Mouse (Mus musculus): ENCODE results near the gene Phf7. TPM values are rescaled to one million over a fixed set of nuclear protein-coding genes. Genes with fewer than 3 reads are reported as not detected.

Phf7 gene
- polyA plus RNA-seq, 1 experiment from 2014 or later = 12.6 TPM

GRCm38 (mm10) chr14:31251626-31252025 lies 509 bp upstream of the Phf7 start:
- ATAC-seq (replicated peaks; ENCODE audit: low FRiP score) = no peak; the same call in 1 of the 2 replicates

GRCm38 (mm10) chr14:31250222-31251083 lies 664 bp downstream of the Phf7 start:
- H3K27ac ChIP-seq = peak overlapping the region; percentile 99
- H3K9me3 ChIP-seq (replicated peaks) = no peaks in the 10 kb centered on the region
- peaks cover 30% of the 10 kb centered on the region for H3K36me3 ChIP-seq
- H3K4me2 ChIP-seq = peak overlapping the region; percentile 75
- peaks cover 21% of the 10 kb centered on the region for H3K4me1 ChIP-seq
- ATAC-seq (replicated peaks; ENCODE audit: low FRiP score) = peak; percentile 10; the same call in 1 of the 2 replicates
- 17% methylated on average over 38 of the region's 38 CpGs for WGBS
- peak overlapping the region; percentile 100 for H3K9ac ChIP-seq
- no peaks in the 10 kb centered on the region for H3K27me3 ChIP-seq
- peak overlapping the region; percentile 100 for H3K4me3 ChIP-seq (replicated peaks)

More at GRCm38 (mm10) chr14:31251626-31252025, 509 bp upstream of the Phf7 start:
- Histone ChIP-seq H3K27ac (peak overlapping the region; percentile 99), H3K36me3 (peaks cover 42% of the 10 kb centered on the region), H3K27me3 (no peaks in the 10 kb centered on the region), H3K4me1 (peaks cover 21% of the 10 kb centered on the region), H3K9me3 (replicated peaks) (no peaks in the 10 kb centered on the region), H3K4me3 (replicated peaks) (peak overlapping the region; percentile 100), H3K9ac (peak overlapping the region; percentile 100), H3K4me2 (peak overlapping the region; percentile 75)
- 1% methylated on average over 18 of the region's 18 CpGs for WGBS

- H3K9me3 ChIP-seq (replicated peaks) = no peaks in the 10 kb centered on the region
- H3K4me3 ChIP-seq (replicated peaks) = no peak overlapping the region
- no peak overlapping the region for H3K4me2 ChIP-seq
- H3K9ac ChIP-seq = no peak overlapping the region
- no peak for ATAC-seq (replicated peaks; ENCODE audit: low FRiP score)
- H3K36me3 ChIP-seq = peaks cover 10% of the 10 kb centered on the region
- peaks cover 21% of the 10 kb centered on the region for H3K4me1 ChIP-seq
- 92% methylated on average over 6 of the region's 6 CpGs for WGBS
- no peaks in the 10 kb centered on the region for H3K27me3 ChIP-seq
- H3K27ac ChIP-seq = no peak overlapping the region
Observed at GRCm38 (mm10) chr14:31248396-31248795, 2.7 kb downstream of the Phf7 start.

GRCm38 (mm10) chr14:31245946-31246345 lies 5.2 kb downstream of the Phf7 start:
- Histone ChIP-seq H3K4me1 (peaks cover 8% of the 10 kb centered on the region), H3K27me3 (no peaks in the 10 kb centered on the region), H3K4me2 (no peak overlapping the region), H3K4me3 (replicated peaks) (no peak overlapping the region), H3K36me3 (no peaks in the 10 kb centered on the region), H3K9me3 (replicated peaks) (no peaks in the 10 kb centered on the region), H3K27ac (no peak overlapping the region), H3K9ac (no peak overlapping the region)
- ATAC-seq (replicated peaks; ENCODE audit: low FRiP score) = no peak
- 90% methylated on average over 1 of the region's 1 CpGs for WGBS

- Histone ChIP-seq H3K36me3 (no peaks in the 10 kb centered on the region), H3K4me3 (replicated peaks) (no peak overlapping the region), H3K4me1 (peaks cover under 1% of the 10 kb centered on the region; the same call in 1 of the 2 replicates), H3K9me3 (replicated peaks) (no peaks in the 10 kb centered on the region), H3K4me2 (no peak overlapping the region), H3K27me3 (no peaks in the 10 kb centered on the region), H3K27ac (no peak overlapping the region), H3K9ac (no peak overlapping the region)
- 86% methylated on average over 1 of the region's 1 CpGs for WGBS
- no peak for ATAC-seq (replicated peaks; ENCODE audit: low FRiP score)
Observed at GRCm38 (mm10) chr14:31244777-31245176, 6.3 kb downstream of the Phf7 start.

GRCm38 (mm10) chr14:31240528-31240927 lies 10.6 kb downstream of the Phf7 start:
- no peak overlapping the region for H3K9ac ChIP-seq
- no peaks in the 10 kb centered on the region for H3K9me3 ChIP-seq (replicated peaks)
- WGBS = 63% methylated on average over 3 of the region's 3 CpGs
- H3K27me3 ChIP-seq = no peaks in the 10 kb centered on the region
- H3K4me2 ChIP-seq = no peak overlapping the region
- ATAC-seq (replicated peaks; ENCODE audit: low FRiP score) = no peak
- H3K4me1 ChIP-seq = no peaks in the 10 kb centered on the region
- no peak overlapping the region for H3K4me3 ChIP-seq (replicated peaks)
- 0 out of 2 replicates have a peak, but pooled peaks cover 6% of the 10 kb centered on the region for H3K36me3 ChIP-seq
- no peak overlapping the region for H3K27ac ChIP-seq

- peaks cover 14% of the 10 kb centered on the region for H3K4me1 ChIP-seq
- H3K9ac ChIP-seq = no peak overlapping the region
- H3K36me3 ChIP-seq = 0 out of 2 replicates have a peak, but pooled peaks cover 6% of the 10 kb centered on the region
- H3K4me2 ChIP-seq = no peak overlapping the region
- no peaks in the 10 kb centered on the region for H3K27me3 ChIP-seq
- H3K27ac ChIP-seq = no peak overlapping the region
- WGBS = 85% methylated on average over 7 of the region's 7 CpGs
- no peak for ATAC-seq (replicated peaks; ENCODE audit: low FRiP score)
- H3K4me3 ChIP-seq (replicated peaks) = no peak overlapping the region
- H3K9me3 ChIP-seq (replicated peaks) = no peaks in the 10 kb centered on the region
Observed at GRCm38 (mm10) chr14:31237101-31237882, 13.8 kb downstream of the Phf7 start.

GRCm38 (mm10) chr14:31233996-31234591 lies 17.0 kb downstream of the Phf7 start:
- Histone ChIP-seq H3K27me3 (no peaks in the 10 kb centered on the region), H3K4me2 (no peak overlapping the region), H3K36me3 (0 out of 2 replicates have a peak, but pooled peaks cover 6% of the 10 kb centered on the region), H3K4me3 (replicated peaks) (no peak overlapping the region), H3K9ac (no peak overlapping the region), H3K27ac (peak overlapping the region; percentile 64), H3K4me1 (peaks cover 45% of the 10 kb centered on the region), H3K9me3 (replicated peaks) (no peaks in the 10 kb centered on the region)
- 0 out of 2 replicates have a peak, but pooled peaks have one; percentile 30 for ATAC-seq (replicated peaks; ENCODE audit: low FRiP score)
- WGBS = 21% methylated on average over 11 of the region's 11 CpGs

- Histone ChIP-seq H3K4me2 (no peak overlapping the region), H3K9me3 (replicated peaks) (no peaks in the 10 kb centered on the region), H3K27me3 (no peaks in the 10 kb centered on the region), H3K27ac (peak overlapping the region; percentile 64), H3K4me1 (peaks cover 52% of the 10 kb centered on the region), H3K36me3 (no peaks in the 10 kb centered on the region), H3K9ac (no peak overlapping the region), H3K4me3 (replicated peaks) (no peak overlapping the region)
- 0 out of 2 replicates have a peak, but pooled peaks have one; percentile 20 for ATAC-seq (replicated peaks; ENCODE audit: low FRiP score)
- 69% methylated on average over 14 of the region's 14 CpGs for WGBS
Observed at GRCm38 (mm10) chr14:31233070-31233995, 17.8 kb downstream of the Phf7 start.

- Histone ChIP-seq H3K27ac (peak overlapping the region; percentile 60; the same call in 1 of the 2 replicates), H3K36me3 (no peaks in the 10 kb centered on the region), H3K4me2 (no peak overlapping the region), H3K9ac (no peak overlapping the region), H3K9me3 (replicated peaks) (no peaks in the 10 kb centered on the region), H3K4me3 (replicated peaks) (no peak overlapping the region), H3K4me1 (peaks cover 60% of the 10 kb centered on the region), H3K27me3 (no peaks in the 10 kb centered on the region)
- 75% methylated on average over 13 of the region's 13 CpGs for WGBS
- no peak for ATAC-seq (replicated peaks; ENCODE audit: low FRiP score)
Observed at GRCm38 (mm10) chr14:31232404-31233069, 18.6 kb downstream of the Phf7 start.

All from kidney, embryonic 15.5 days (tissue).